Mouse (Mus musculus): ENCODE results near the gene Sfmbt2.

Sfmbt2 gene

DNA sequence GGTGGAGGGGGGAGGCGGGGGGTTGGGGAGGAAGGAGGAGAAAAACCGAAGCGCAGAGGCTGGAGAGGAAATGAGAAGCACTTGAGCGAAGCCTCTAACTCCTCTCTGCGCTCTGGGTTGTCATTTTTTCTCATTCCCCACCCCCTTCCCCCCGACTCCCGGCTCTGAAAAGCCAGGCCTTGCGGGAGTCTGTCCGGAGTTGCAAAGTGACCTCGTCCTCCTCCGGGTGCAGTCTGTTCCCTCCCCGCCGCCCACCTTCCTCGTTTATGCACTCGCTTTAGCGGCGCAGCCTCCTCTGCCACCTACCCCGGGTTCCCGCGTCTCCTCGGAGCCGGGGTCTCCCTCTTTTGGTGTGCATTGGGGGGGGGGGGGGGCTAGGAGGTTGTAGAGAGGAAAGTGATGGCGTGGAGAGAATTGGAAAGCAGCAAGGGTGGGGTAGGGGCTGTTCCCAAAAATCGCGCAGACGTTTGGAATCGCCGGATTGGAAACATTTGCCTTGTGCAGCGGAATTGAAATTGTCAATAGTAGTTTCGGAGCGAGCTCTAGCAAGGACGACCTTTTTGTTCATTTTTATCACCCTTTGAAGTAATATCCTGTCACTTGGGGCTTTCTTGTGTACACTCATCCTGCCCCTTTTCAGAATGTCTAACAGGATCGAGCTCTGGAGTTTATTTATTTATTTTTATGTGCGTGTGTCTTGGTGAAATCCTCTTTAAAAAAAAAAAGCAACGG, 2.6 kb downstream of the Sfmbt2 start:
- no peak for DNase-seq

DNA sequence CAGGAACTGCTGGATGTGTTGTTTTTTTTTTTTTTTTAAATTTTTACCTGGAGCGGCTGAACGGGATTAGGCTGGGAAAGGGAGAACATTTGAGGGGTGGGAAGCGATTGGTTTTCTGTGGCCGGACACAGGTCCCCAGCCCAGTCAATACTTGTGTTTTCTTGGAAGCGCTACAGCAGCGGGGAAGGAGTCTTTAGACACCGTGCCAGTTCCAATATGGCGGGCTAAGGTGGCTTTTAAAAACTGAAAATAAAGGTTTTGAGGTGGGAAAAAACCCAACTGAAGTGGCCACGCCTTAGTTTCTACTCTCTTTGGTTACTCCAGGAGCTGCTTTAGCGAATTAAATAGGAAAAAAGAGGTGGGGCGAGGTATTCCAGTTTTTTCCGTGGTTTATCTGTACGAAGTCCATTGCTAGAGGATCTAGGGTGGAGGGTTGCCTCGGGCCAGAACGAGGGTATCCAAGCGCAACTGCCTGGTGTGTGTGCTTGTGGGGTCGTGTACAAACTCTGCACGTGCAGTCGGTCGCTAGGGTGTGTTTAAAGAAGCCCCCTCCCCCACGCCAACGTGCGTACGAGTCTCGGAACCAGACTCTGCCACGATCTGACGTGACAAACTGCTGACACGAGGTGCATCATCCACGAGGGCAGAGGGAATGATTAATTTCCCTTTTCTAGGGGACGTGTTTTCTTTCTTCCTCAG, 3.3 kb downstream of the Sfmbt2 start:
- DNase-seq: no peak

DNA sequence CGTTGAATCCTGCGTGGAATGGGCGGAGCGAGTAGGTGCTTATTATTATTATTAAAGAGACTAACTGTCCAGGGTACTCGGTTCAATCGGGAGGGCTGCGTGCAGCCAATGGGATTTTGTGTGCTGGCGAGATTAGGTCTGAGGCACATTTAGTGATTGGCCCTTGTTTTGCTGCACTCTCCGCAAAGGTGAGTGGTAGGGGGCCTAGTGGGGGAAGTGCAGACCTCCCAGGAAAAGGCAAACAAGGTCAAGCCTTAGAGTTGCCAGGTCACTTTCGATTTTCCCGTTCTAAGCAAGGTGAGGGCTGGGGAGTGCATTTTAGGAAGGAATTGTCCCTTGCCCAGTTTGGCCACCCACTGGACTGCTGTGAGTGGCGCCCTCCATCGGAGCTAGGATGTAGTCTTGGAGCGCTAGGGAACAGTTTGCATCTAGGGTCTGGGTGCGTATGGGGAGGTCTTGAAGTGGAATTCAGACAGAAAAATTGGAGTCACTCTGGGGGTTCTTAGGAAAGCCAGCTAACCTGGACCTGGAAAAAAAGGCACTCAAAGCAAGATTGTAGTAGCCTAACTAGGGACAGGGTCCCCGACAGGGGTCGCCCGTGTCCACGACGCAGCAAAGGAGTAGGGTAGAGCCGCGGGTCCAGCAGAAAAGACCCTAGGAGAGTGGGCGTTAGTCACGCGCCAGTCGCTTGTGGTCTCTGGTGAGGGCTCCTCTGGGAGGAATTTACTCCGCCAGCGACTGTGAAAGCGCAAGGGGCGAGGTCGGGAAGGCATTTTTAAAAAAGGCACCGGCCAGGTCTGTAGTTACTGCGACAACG, 4.1 kb downstream of the Sfmbt2 start:
- DNase-seq: no peak

DNA sequence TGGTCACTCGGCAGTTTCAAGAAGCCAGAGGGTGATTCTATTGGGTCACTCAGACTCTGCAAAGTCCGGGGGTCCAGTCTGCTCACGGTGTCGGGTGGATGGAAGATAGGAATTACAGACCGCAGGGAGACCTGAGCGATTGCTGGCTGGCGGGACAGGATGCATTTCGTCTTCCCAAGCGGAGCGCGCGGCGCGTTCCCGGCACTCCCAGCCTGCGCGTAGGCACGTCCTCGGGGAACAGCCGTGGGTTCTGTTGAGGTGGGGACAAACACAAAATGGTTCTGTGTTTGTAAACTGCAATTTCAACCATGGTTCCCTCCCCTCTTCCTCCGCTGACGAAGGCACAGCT, 4.7 kb downstream of the Sfmbt2 start:
- no peak for DNase-seq

DNA sequence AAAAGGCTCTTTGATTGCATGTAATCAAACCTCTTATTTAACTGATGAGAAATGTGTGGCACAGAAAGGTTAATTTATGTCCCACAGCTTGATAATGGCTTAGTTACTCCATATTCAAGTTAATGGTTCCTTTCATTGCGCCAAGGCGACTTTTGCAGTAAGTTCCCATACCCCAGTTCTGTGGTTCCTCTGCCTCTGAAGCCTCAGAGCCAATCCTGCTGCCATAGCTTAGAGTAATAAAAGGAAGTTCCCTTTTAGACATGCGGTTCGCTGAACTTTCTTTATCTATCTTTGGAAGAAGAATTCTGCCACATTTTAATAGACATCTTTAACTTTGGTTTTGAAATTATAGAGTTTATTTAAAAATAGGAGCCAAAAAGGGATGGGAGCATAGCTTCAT, 19.7 kb downstream of the Sfmbt2 start:
- DNase-seq: no peak

DNA sequence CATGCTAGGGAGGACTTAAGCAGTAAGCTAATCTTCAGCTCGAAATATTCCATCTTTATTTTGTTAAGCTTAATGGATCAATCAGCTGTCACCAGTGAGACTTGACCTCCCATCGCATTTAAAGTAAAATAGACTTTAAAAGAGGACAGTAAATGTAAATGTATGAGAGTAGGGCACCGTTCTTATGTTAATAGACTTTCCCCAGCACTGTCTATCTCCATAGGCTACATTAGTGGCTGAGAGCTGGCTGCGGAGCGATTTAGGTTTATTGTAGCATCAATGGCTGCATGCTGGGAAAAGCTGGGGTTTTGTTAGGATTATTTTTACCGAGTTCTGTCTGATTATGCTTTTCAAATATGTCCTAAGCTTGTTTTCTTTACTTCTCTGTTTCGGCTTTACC, 20.5 kb downstream of the Sfmbt2 start:
- DNase-seq: no peak

DNA sequence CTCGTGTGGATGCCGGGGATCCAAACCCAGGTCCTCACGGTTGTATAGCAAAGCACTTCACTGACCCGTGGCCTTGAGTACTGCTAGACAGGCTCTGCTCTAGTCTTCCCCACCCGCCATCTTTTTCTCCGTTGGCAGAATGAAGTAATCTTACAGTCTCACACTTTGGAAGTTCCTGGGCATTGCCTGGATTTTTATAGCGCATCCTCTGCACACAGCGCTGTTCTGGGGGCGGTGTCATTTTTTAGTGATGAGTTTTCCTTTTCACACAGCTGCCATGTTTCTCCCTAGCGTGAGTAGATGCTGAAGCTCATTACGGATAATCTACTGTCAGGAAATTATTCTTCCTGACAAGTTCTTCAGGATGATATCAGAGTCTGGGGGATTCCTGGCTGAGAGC, 24.8 kb downstream of the Sfmbt2 start:
- no peak for DNase-seq

DNA sequence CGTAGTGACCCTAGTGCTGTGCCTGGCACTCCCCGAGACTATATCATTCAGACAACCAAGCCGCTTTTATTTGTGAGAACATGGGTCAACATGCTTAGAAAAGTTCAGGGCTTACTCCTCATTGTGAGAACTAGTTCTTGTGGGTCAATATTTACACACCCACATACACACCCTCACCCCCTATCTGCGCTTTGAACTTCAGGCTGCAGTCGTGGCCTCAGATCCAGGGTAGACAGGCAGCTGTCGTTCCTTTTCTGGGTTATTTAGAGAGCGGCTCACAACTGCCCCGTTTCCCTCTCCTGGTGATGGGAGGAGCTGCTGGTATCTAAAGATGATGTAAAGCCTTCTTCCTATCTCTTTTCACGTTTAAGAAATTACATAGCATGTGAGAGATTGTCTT, 27.5 kb downstream of the Sfmbt2 start:
- no peak for DNase-seq

DNA sequence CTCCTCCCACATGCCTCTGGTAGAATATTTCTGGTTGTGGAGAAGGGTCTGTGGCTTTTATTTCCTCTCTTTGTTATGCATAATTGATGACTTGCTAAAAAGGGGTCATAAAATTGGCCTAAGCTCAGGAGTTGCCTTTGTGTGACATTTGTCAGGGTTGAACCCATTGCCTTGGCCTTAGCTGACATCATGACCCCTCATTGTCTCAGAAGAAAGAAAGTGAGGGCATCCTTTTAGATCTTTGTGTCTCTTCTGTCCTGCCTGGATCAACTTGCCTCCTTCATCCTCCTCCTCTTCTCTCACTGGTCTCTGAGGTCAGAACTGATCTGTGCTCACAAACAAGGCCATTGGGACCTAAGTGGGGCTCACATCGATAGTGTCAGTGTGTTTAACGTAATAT, 35.8 kb downstream of the Sfmbt2 start:
- no peak for DNase-seq

DNA sequence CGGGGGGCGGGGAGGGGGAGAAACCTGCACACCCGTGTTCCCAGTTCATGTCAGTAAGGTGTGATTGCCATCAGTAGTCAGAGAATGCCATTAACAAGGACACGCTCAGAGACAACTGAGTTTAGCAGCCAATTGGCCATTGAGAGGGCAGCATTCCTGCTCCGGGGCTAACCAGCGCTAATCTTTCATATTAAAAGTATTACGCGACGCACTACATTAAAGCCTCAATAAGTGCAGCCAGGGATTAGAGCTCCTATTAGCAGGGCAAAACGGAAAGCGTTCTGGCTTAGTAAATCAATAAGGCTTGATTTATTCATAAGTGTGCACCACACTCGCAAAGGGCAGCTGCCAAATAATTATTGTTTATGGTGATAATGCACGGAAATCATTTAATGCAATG, 39.1 kb downstream of the Sfmbt2 start:
- no peak for DNase-seq

DNA sequence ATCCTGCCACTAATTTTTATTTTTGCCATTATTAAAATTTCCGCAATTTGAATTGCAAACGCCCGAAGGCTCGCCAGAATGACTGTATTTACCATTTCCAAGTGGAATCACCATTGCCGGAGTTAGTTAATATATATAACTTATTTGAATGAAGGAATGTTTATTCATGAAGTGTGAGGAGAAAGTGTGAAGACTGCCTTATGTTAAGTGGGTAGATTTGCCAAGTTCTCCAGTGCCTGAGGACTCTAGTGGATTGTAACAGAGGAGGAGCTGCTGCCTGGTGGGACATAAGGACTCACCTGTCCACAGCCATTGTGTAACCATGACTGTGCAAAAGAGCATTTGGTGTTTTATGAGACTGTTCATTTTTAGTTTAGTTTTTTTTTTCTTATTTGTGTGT, 39.8 kb downstream of the Sfmbt2 start:
- no peak for DNase-seq

DNA sequence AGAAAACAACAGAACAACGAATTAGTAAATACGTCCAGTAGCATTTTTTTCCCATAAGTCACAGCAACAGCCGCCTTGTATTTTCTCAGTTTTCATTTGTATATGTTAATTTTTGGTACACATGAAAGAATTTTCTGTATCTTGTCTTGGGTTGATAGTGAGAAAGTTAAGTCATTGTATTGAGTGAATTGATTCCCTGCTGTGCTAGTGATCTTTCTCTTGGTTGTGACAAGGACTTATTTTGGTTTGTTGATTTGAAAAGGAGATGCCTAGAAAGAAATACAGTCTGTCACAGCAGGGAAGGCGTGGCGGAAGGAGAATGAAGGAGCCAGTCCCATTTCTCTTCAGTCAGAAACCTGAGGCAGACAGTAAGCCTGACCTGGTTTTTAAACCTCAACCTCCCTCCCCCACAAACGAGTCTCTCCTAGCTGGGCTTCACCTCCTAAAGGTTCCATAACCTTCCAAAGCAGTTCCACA, 50.7 kb downstream of the Sfmbt2 start:
- DNase-seq: no peak

DNA sequence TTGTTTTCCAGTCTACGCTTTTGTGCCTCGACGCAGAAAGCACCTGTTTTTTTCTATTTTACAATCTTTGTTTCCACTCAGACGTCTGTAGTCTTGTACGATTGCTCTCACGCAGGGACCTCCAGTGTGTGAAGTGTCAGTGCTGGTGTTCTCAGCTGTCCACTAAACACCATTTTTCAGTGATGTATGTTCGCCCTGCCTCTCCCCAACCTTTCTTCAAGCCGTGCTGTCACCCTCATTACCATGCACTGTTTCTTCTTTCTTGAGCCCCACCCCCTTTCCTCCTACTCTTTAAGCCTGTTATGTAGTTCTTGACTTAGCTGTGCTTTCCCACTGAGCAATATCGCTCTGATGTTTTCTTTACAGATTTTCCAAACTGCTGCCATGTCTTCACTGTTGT, 67.0 kb downstream of the Sfmbt2 start:
- no peak for DNase-seq

DNA sequence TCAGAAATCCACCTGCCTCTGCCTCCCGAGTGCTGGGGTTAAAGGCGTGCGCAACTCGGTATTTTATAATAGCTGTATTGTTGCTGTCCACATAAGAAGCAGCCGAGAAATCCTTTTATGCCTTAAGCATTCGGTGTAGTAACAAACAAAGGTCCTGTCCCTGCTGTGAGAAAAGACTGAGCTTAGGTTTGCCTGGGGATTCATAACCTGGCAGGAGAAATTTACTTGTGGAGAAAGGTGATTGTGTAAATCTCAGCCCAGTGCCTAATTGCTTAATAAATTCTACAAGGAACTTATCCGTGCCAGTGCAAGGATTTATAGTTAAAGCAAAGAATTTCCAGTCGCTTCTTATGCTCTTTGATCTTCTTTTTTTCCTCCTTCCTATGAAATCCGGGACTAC, 71.5 kb downstream of the Sfmbt2 start:
- DNase-seq: no peak

DNA sequence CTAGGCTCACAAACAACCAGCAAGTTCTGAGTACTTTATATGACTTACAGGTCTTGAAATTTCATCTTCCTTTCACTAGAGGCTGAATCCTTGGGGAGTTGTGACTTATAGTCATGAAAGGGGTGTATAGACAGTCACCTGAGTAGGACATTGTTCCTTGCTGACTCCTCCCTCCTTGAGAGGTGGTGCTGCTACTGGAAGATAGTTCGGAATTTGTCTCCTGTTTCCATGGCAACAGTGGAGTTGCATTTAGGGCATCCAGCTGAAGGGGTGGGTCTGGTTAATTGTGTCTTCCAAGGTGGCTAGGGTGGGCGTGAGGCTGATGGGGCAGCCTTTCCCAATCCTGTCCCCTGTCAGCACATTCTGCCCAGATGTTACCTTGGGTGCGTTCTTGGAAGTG, 83.3 kb downstream of the Sfmbt2 start:
- DNase-seq: no peak

DNA sequence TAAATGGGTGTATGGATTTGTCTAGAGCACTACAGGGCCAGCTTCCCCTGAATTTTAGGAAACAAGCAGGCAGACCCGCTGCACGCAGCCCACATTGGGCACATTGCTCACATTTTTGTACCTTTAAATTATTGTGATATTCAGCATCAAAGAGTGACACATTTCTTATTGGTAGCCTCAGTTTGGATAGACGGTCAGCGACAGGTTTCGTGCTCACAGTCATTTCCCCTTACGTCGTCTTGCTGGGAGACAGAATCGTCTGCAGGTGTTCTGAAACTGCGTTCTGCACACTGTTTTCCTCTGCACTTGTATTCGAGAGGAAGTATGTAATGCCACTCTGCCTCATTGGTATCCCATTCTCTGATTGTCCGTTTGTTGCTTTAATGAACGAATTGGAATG, 88.0 kb downstream of the Sfmbt2 start:
- DNase-seq: no peak

DNA sequence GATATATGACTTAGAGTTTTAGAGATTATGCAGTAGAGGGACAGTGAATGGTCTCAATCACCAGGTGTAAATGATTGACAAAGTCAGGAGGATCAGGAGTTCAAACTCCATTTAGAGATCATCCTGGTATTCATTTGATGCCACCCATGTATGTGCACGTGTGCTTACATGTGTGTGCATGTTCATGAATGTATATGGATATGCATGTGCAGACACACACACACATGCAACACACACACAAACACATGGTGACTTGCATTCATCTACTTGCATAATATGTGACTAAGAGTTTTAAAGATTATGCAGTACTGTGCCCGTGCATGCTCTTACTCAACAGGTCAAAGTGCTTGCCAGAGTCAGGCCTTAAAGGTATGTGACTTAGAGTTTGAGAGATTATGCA, 146.2 kb downstream of the Sfmbt2 start:
- DNase-seq: no peak

DNA sequence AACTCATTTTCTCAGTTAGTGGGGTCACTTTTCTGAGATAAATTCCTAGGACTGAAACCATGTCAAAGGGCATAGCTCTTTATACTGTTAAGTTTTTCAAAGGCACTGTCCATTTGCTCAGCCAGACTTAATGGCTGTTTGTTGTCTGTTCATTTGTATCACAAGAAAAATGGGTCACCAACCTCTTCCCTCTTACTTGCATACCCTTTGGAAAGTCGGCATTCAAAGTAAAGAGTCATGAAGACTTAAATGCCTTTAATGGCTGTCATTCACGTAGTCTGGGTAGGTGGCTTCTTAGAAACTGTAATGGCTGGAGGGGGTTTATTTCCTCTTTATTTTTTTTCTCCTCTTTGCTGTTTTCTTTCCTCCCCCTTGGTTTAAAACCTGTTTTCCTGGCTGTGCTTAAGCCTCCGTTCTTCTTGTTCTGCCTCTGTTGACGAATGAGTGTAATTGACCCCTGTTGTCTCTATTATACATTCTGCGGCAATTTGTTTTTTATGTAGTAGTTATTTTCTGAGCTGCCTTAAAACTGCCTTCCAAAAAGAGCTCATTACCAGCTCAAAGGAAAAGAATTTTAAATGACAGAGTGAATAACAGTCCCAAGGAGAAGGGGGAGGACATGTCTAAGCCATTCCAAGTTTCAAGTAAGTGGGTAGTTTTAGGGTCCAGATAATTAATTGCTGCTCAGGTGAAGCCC, 151.6 kb downstream of the Sfmbt2 start:
- no peak for DNase-seq

DNA sequence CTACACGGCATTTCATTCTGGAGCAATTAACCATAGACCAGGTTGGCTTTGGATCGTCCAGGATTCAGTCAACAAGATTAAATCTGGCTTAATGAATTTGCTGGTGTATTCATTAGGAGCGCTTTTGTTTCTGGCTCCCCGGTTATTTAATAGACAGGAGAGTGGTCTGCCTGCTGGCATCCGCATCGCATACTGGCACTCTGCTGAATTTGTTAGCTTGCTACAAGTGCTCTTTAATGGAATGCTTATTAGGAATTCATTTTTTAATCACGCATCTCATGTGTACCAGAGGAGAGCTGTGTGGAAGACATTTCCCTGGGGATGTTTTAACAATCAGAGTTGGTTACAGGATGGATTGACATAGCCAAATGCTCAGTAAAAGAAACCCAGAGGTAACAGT, 155.3 kb downstream of the Sfmbt2 start:
- DNase-seq: no peak

DNA sequence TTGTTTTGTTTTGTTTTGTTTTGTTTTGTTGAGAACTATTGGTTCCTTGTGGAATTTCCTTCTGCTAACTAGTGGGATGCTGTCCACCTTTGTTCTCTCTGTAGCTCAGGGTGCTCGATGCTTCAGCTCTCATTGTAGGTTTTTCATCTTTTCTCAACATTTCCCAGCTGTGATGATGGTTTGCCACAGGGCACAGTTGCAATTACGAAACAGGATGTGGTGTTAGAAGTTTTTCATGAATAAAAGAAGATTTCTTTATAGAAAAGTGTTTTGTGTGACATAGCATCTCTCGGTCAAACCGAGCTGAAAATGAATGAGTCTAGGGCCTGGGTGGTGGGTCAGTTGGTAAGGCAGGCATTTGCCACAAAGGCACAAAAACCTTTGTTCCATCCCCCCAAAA, 171.5 kb downstream of the Sfmbt2 start:
- DNase-seq: no peak

DNA sequence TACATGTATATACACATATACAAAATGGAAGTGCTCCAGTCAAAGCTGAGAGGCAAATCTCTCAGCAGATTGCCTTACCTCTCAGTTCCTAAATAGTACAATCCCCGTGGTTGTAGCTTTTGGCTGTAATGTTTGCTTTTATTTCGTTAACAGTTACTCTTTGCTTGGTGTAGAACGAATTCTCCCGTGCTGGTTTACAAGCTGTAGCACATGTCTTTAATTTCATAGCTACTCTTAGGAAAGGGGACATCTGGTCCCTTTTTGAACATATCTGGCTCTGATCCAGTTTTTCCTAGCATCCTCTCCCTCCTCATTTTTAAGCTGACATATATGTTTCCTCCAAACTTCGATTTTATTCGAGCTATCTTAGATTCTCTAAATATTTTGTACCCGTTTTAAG, 172.1 kb downstream of the Sfmbt2 start:
- DNase-seq: no peak

DNA sequence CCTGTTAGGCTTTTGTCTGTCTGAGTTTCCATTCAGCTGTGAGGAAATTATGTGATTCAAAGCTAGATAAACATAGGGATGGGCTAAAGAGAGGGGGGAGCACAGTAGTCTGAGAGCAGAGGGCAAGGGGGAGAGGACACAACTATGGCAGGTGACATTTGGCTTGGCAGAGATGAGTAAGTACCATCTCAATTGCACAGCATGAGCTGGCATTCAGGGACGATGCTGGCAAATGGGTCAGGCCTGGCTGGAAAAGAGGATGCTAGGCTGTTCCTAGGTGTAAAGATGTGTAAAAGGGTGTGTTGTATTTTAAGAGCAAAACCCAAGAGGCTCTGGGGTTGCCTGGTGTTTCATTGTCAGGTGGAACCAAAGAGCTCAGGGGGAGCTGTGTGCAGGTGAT, 188.5 kb downstream of the Sfmbt2 start:
- DNase-seq: no peak

DNA sequence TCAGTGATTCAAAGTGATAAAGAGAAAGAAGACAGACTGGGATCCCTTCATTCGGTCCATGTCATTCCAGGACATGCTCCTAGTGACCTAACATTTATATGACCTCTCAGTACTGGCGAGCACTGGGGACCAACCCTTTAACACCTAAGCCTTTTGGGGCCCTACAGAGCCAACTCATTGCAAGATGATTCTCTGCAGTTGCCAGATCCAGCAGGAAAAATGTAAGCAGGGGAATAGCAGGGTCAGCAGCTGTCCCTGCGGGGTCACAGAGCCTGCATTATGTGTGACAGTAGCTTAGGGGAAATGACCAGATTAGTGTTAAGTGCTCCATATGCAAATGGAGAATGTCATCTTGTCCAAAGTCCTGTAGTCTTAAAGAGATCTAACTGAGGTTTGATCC, 195.2 kb downstream of the Sfmbt2 start:
- no peak for DNase-seq

Data from cerebellum, adult 9-10 months (tissue).